Mouse (Mus musculus): ENCODE results near the gene Fign.

The Fign gene

DNA sequence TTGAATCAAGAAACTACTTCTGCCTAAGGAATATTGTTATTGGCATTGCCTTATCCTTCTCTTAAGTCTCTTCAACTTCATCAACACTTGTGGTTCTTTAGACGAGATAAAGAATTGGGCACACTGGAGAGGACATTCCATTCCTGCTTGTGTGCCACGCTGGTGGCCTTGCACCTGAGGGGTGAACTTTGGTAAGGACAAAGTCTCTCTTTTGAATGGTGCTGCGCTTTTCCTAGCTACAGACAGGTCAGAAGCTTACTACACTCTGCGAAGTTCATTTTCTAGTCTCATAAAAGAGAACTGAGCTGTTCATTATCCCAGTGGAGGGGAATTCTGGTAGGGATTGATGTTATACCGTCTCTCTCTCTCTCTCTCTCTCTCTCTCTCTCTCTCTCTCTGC, 38.4 kb downstream of the Fign start:
- CTCF ChIA-PET: no interaction called here

DNA sequence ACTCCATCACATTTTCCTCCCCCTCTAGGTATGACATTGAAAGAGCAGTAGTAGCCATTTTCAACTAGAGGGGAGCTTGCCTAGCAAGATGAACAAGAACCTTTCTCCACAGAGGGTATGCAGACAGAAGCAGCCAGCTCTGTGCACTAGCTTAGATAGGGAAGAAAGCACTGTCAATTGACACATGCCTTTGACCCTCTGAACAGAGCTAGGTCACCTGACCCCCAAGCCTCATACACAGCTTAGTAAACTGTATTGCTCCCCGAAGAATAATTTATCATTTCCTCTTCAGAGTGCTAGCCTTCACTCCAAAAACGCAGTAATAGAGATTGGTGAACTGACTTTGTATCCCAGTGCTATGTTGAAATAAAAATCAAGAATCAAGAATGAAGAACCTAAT, 49.7 kb downstream of the Fign start:
- CTCF ChIA-PET: no interaction called here

DNA sequence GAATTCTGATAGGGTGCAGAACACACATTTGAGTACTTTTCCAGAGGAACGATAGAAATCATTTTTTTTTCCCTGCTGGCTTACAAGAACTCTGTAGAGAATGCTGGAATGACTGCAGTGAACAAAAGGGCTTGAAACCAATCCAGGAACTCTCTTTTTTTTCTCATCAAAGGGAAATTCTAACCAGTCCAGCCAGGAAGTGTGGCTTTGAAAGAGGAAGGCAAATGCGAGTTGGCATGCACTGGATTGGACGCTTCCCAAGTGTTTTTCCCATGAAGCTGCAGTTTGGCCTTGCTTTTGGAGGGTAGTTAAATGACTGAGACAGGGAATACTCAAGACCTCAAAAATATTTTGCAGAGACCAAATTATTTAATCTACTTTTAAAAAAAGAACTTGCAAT, 54.7 kb downstream of the Fign start:
- CTCF ChIA-PET: no interaction called here

- CTCF ChIA-PET: no interaction called here
Measured at GRCm38 (mm10) chr2:64035393-64035792, 62.4 kb downstream of the Fign start.

- CTCF ChIA-PET: no interaction called here
Measured at GRCm38 (mm10) chr2:64033871-64034270, 64.0 kb downstream of the Fign start.

- CTCF ChIA-PET: no interaction called here
Measured at GRCm38 (mm10) chr2:64025961-64026360, 71.9 kb downstream of the Fign start.

DNA sequence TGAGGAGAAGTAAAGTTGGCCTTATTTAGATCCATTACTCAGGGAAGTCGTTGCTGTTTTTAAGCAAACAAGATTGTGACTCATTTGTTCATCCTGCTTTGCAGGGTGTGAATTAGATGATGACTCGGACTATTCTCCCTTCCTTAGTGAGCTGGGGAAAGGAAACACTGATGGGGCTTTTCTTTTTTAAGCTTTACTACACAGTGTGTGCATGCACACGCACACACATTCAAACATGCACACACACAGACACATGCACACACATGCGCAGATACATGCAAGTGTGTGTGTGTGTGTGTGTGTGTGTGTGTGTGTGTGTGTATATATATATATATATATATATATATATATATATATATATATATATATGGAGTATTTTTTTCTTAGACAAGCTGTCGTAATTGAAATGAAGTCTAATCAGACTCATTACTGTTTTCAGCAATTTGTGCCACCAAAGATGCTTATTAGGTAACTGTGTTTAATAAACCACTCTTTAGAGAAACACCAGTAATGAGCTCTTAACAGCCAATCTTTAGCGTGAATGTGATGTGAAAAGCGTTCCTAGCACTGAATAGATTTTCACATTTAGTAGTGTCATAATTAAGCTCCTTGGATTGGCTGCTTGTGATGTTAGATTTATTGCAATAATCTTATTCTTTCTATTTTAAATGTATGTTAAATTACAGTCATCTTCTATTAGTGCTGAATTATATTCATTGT, 103.4 kb downstream of the Fign start:
- CTCF ChIA-PET: no interaction called here

DNA sequence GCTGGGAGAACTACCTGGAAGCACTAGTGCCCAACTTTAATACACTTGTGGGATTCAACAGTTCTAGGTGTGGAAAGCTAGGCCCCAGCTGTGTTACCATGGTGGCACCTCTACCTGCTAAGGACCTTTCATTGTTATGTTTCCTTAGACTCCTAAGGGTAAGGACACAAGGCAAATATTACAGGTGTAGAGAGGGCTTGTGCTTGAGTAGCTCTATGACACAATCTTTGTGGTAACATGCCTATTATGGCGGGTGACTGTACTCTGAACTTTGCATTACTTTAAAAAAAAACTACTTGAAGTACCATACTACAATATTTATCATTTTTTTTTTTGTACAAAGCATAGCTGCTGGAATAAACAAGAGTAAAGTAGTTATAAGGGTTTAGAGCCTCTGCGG, 112.4 kb downstream of the Fign start:
- CTCF ChIA-PET: no interaction called here

- CTCF ChIA-PET: no interaction called here
Measured at GRCm38 (mm10) chr2:63982351-63982751, 115.5 kb downstream of the Fign start.

DNA sequence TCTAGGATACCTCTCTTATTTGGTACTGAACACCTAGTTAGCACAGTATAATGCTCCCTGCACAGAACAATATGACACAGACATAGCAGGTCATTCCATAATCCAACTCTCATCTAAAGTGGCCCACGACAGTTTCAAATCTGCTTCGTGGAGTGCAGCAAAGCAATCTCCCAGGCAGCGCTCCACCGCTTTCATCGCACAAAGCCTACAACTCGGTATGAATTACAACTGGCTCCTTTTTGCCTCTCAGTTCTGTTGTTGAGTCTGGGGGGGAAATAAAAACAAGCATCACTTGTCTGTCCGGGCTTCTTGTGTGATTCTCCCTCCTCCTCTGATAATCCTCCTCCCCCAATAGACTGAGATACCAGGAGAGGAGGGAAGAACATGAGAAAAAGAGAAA, 116.4 kb downstream of the Fign start:
- CTCF ChIA-PET: no interaction called here

DNA sequence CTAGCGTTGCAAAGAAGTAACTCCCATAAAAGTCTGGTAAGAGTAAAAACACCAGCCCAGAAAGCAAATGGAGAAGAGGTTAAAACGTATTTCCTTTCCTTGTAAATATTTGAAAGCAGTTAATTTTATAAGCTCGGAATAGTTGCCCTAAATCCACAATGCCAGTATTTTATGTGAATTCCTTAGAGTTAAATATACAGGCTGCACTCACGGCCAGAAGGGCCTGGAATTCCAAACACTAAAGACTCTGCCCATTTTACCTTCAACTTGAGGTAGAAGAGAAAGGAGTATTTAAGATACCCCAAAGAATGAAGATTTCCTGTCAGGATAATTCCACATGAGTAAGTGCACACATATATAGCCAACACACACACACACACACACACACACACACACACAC, 128.2 kb downstream of the Fign start:
- CTCF ChIA-PET: no interaction called here

DNA sequence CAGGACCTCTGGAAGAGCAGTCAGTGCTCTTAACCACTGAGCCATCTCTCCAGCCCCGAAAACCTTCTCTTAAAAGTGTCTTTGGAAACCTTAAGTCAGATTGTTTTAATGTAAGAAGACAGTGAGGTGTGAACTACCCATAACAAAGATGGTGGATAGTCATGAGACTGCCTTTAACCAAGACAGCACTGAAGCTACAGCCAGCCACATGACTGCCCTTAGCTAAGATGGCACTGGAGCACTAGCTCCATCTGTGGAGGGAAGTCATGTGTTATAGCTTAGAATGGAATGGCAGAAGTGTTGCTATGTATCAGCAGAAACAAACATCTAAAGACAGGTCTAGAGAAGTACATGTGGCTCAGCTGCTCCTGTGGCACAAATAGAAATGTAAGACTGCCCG, 166.8 kb downstream of the Fign start:
- CTCF ChIA-PET: no interaction called here

DNA sequence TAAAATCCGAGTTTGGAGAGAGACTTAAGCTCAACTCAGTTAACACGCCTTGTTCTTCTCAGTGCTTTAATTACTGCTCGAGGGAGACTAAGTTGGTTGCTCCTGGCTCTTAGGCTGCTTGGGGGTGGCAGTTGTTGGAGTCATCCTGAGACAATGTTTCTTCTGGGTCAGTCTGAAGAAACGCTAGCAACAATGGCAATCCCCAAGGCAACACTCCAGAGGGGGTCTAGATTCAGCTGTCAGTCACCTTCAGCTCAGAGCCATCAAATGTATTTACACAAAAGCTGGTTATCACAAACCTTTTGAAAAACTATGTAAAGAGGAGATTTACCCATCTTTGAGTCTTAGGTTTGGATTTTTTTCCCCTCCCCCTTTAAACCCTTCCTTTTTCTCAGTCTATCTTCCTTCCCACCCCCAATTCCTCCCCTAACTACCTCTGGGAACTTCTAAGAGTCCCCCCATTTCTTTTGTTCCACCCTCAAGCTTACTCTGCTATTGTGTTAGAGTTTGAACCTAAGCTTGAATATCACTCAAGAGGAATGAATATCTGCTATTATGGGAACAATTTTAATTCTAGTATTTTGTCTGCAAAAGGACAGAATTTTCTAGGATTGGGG, 171.2 kb downstream of the Fign start:
- CTCF ChIA-PET: no interaction called here

DNA sequence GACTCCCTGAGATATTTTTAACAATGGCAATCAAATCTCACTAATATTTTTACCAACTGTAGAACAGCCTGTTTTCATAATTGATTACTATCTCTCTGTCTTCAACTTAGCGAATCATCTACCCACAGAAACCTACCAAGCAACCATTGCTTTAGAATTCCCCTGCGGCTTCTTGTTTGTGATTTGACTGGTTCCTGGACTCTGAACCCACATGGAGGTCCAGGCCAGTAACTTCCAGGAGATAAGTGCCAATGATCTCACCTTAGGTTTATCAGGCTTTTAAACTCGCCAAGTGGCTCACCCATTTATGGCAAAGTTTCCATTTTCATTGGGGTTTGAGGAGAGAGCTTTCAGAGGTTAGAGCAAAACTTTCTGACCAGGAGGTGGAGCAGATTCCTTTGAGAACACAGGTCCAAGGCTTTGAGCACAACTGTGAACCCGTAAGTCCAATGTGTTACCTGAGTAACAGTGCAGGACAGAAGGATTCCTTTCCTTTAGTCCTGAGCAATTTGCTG, 172.1 kb downstream of the Fign start:
- CTCF ChIA-PET: no interaction called here

Data from spleen, embryonic (tissue).